Mouse (Mus musculus): ENCODE measurements around the gene Ak5.
A peak's percentile ranks its signal among the peaks of the same experiment; 100 is the strongest.

GRCm38 (mm10) chr3:152694950-152695349, 26.8 kb upstream of the Ak5 start:
- peak; percentile 92 for TF ChIP-seq IRF4 (IDR thresholded peaks at IDR 0.05; ENCODE audit: low read depth, low read length)
- TF ChIP-seq CTCF (conservative IDR thresholded peaks at IDR 0.05 in 1 of 2, IDR thresholded peaks at IDR 0.05 in 1 of 2; ENCODE audit: low read depth in 2 of 2, low read length in 2 of 2) = no peak
- TF ChIP-seq POLR2A (IDR thresholded peaks at IDR 0.05; ENCODE audit: low read depth, low read length) = no peak

Data from CH12.LX (cell line).